Mouse (Mus musculus): Measurements from ENCODE around the gene Ift172. TPM values are rescaled to one million over a fixed set of nuclear protein-coding genes. Genes with fewer than 3 reads are reported as not detected.

Ift172 gene
- polyA plus RNA-seq, 1 experiment: 41.2 TPM

DNA sequence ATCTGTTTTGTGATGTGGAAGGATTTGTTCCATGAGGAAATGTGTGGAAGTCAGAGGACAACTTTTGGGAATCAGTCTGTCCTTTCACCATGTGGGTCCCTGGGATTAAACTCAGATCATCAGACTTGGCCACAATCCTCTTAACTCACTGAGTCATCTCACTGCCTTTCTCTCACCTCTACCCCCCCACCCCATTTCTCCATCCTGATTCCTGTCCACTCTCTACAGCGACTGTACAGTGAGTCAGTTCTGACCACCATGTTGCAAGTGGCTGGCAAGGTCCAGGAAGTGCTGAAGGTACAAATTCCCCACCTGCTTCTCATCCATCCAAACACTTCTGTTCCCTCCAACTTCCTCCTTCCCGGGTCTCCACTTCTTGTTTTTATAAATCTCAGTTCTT is 7.6 kb upstream of the Ift172 start:
- no peak overlapping the region for H3K27ac ChIP-seq (ENCODE audit: control insufficient read depth, insufficient read depth, low read depth, low read length, poor library complexity)
- 9% methylated on average over 2 of the region's 2 CpGs for WGBS
- H3K4me1 ChIP-seq (ENCODE audit: control insufficient read depth, insufficient read depth, low read length): no peaks in the 10 kb centered on the region

DNA sequence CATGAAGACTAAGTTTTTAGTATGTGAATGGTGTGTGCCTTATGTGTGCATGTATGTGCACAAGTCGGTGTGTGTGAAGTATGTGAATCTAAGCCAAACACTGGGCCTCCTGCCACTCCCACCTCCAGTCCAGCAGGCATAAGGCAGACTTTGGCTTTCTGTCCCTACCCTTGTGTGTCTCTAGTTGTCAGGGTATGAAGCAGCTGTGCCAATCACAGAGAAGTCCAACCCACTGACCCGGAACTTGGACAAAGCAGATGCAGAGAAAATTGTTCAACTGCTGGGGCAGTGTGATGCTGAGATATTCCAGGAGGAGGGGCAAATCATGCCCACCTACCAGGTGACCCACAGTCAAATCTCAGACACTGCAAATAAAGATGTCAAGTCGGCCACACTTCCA is 7.1 kb upstream of the Ift172 start:
- no peak for TF ChIP-seq CTCF (IDR thresholded peaks at IDR 0.05; ENCODE audit: control insufficient read depth, insufficient read depth, low read length)
- no peak for TF ChIP-seq POLR2A (IDR thresholded peaks at IDR 0.05; ENCODE audit: borderline replicate concordance, control insufficient read depth, low read depth, low read length)
- WGBS: 62% methylated on average over 3 of the region's 3 CpGs
- Histone ChIP-seq H3K27ac (ENCODE audit: control insufficient read depth, insufficient read depth, low read depth, low read length, poor library complexity) (no peak overlapping the region), H3K4me3 (replicated peaks; ENCODE audit: control insufficient read depth, low read depth, low read length) (no peak overlapping the region), H3K4me1 (ENCODE audit: control insufficient read depth, insufficient read depth, low read length) (no peaks in the 10 kb centered on the region)

More for the DNA sequence above, 7.6 kb upstream of the Ift172 start:
- no peak overlapping the region for H3K4me3 ChIP-seq (replicated peaks; ENCODE audit: control insufficient read depth, low read depth, low read length)
- TF ChIP-seq POLR2A (IDR thresholded peaks at IDR 0.05; ENCODE audit: borderline replicate concordance, control insufficient read depth, low read depth, low read length): no peak
- TF ChIP-seq CTCF (IDR thresholded peaks at IDR 0.05; ENCODE audit: control insufficient read depth, insufficient read depth, low read length): no peak

DNA sequence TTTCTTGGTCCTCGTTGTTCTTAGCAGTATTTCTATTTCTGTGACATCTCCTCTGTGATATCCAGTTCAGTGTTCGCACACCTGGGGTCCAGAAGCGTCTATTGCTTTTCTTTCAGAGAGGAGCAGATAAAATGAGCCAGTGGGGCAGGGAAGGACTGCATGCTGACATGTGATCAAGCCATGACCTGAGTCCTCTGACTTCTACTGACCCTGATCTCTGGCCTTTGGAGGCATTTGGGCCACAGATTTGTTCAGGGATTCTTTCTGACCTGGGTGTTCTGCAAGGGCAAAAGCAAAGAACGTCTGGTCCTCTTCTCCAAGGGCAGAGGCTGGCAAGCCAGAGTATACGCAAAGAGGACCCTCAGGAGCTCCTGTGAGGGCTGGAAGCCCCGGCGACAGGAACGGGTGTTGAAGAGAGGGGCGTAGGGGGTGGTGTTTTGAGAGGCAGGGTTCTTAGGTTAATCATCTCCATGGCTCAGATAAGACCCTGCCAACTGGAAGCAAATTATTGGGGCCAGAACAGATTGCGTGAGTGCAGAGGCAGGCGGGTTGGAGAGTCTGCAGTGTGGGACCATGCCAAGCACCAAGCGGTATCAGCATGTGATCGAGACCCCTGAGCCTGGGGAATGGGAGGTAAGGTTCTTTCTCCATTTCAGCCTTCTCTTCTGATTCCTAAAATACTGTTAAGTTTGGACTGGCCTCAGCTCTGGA is 6.3 kb upstream of the Ift172 start, which contains the start of gene Gckr:
Gckr (plus strand) TSS at position 397 of the 711 bp plus-strand sequence.
- 74% methylated on average over 13 of the region's 13 CpGs for WGBS
- TF ChIP-seq POLR2A (IDR thresholded peaks at IDR 0.05; ENCODE audit: borderline replicate concordance, control insufficient read depth, low read depth, low read length) (no peak), CTCF (IDR thresholded peaks at IDR 0.05; ENCODE audit: control insufficient read depth, insufficient read depth, low read length) (no peak)
- Histone ChIP-seq H3K27ac (ENCODE audit: control insufficient read depth, insufficient read depth, low read depth, low read length, poor library complexity) (no peak within 1 kb of the TSS), H3K4me3 (replicated peaks; ENCODE audit: control insufficient read depth, low read depth, low read length) (no peak within 1 kb of the TSS), H3K4me1 (ENCODE audit: control insufficient read depth, insufficient read depth, low read length) (no peaks in the 10 kb centered on the region)

DNA sequence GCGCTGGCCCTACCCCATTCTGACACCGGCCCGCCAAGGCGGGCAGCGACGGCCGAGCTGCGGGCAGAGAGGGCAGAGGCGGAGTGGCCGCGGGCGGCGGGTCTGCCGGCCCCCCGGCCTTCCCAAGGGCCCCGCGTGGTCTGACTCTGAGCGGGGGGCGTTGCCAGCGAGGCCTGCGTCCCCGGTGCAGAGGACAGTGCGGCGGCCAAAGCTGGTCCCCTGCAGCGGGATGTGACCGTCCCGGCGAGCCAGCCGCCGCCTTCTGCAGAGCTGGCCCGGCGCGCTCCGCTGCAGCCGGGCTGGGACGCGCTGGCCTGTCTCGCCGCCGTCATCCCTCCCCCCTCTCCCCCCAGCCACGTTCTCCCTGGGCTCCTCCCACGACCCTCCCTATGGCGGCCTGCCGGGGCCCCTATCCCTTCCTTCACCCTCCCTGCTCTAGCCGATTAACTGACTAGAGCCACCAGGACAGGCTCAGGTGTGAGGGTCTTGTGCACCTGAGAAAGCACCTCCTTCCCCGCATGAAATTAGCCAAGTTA is 4.8 kb upstream of the Ift172 start, which contains the start of gene Fndc4:
Fndc4 (minus strand) TSS at position 475 of the 536 bp plus-strand sequence.
- TF ChIP-seq POLR2A (IDR thresholded peaks at IDR 0.05; ENCODE audit: borderline replicate concordance, control insufficient read depth, low read depth, low read length) (no peak), CTCF (IDR thresholded peaks at IDR 0.05; ENCODE audit: control insufficient read depth, insufficient read depth, low read length) (no peak)
- H3K27ac ChIP-seq (ENCODE audit: control insufficient read depth, insufficient read depth, low read depth, low read length, poor library complexity): no peak within 1 kb of the TSS
- no peaks in the 10 kb centered on the region for H3K4me1 ChIP-seq (ENCODE audit: control insufficient read depth, insufficient read depth, low read length)
- 0% methylated on average over 45 of the region's 46 CpGs for WGBS
- H3K4me3 ChIP-seq (replicated peaks; ENCODE audit: control insufficient read depth, low read depth, low read length): no peak within 1 kb of the TSS

DNA sequence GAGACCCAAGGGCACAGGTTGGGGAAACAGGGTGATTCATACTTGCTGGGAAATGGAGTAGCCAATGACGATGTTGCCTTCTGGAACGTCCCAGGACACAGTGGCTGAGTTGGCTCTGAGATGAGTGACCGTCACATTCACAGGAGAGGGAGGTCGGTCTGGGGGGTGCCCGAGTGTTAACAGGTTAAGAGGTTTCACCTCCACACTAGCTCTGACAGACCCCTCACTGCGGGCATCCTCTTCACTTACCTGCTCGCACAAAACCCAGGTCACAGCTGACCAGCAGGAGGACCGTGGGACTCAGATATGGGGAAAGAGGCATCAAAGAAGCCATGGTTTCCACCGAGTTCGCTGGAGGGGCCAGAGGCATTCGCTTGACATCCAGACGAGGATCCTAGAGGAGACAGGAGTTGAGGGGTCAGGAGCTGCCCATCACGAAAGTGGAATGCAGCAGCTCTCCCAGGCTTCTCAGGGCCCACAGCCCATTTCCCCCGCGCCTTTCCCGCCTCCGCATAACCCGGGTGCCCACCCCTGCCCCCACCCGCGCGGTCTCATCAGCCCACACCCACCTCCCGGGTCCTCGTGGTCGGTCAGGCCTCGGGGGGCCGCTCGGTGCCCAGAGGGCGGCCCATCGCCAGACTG is 4.2 kb upstream of the Ift172 start:
- TF ChIP-seq CTCF (IDR thresholded peaks at IDR 0.05; ENCODE audit: control insufficient read depth, insufficient read depth, low read length) (no peak), POLR2A (IDR thresholded peaks at IDR 0.05; ENCODE audit: borderline replicate concordance, control insufficient read depth, low read depth, low read length) (no peak)
- Histone ChIP-seq H3K4me3 (replicated peaks; ENCODE audit: control insufficient read depth, low read depth, low read length) (no peak overlapping the region), H3K27ac (ENCODE audit: control insufficient read depth, insufficient read depth, low read depth, low read length, poor library complexity) (no peak overlapping the region), H3K4me1 (ENCODE audit: control insufficient read depth, insufficient read depth, low read length) (no peaks in the 10 kb centered on the region; the same call in 1 of the 2 replicates)
- 23% methylated on average over 29 of the region's 29 CpGs for WGBS

DNA sequence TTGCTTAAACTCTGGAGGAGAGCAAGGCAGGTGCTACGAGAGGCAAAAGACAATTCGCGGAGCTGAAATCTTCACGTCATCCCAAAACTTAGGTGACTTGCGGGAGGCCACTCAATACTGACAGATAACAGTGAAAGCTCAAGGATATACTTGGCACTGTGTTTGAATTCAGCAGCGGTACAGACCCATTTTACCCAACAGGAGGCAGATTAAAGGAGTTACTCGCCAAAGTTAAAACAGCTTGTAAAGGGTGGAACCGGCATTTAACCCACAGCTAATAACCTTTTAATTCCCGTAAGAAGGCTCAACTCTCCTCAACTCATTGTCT is 409 bp upstream of the Ift172 start:
- WGBS: 6% methylated on average over 9 of the region's 9 CpGs
- Histone ChIP-seq H3K4me3 (replicated peaks; ENCODE audit: control insufficient read depth, low read depth, low read length) (peak overlapping the region; percentile 69), H3K27ac (ENCODE audit: control insufficient read depth, insufficient read depth, low read depth, low read length, poor library complexity) (peak overlapping the region; percentile 69), H3K4me1 (ENCODE audit: control insufficient read depth, insufficient read depth, low read length) (peaks cover 4% of the 10 kb centered on the region; the same call in 1 of the 2 replicates)
- no peak for TF ChIP-seq CTCF (IDR thresholded peaks at IDR 0.05; ENCODE audit: control insufficient read depth, insufficient read depth, low read length)
- no peak for TF ChIP-seq POLR2A (IDR thresholded peaks at IDR 0.05; ENCODE audit: borderline replicate concordance, control insufficient read depth, low read depth, low read length)

DNA sequence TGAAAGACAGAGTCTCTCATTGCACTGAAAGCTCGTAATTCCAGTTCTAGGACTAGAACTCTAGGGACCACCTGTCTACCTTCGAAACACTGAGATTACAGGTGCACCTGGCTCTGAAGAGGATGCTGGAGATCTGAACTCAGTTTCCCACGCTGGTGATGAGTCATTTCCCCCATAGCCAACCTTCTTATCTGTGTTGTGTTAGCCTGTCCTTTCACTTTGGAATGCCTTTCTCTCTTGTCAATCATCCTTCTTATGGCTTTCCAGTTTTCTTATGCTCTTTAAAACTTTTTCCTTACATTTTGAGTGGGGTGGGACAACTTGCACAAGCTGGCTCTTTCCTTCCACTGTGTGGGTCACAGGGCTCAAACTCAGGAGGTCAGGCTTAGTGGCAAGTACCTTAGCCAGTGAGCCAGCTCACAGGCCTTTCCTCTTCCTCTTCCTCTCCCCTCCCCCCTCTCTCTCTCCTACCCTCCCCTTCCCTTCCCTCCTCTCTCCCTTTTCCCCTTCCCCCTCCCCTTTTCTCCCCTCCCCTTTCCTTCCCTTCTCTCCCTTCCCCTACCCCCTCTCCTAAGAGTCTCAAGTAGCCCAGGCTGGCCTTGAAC is 1.2 kb downstream of the Ift172 start:
- Histone ChIP-seq H3K4me3 (replicated peaks; ENCODE audit: control insufficient read depth, low read depth, low read length) (no peak overlapping the region), H3K27ac (ENCODE audit: control insufficient read depth, insufficient read depth, low read depth, low read length, poor library complexity) (peak overlapping the region; percentile 9; the same call in 1 of the 2 replicates), H3K4me1 (ENCODE audit: control insufficient read depth, insufficient read depth, low read length) (peaks cover 4% of the 10 kb centered on the region; the same call in 1 of the 2 replicates)
- WGBS: 56% methylated on average over 3 of the region's 3 CpGs
- TF ChIP-seq CTCF (IDR thresholded peaks at IDR 0.05; ENCODE audit: control insufficient read depth, insufficient read depth, low read length) (no peak), POLR2A (IDR thresholded peaks at IDR 0.05; ENCODE audit: borderline replicate concordance, control insufficient read depth, low read depth, low read length) (no peak)

DNA sequence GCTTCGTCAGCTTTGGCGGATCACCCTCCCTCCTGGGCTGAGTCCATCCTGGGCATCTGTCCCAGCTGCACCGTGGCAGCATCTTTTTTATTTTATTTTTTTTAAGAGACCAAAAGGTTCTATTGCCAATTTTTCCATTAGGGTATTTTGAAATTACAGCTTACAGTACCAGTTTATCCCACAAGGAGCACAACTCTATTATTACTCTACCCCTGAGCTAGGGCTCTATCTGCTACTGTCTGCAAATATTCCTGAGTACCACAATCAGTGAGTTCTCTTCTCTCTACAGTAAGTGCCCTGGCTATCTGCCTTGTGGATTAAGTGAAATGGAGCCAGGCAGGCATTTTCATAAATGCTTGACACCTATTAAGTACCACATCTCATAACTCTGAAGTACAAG is 2.3 kb downstream of the Ift172 start:
- Histone ChIP-seq H3K4me3 (replicated peaks; ENCODE audit: control insufficient read depth, low read depth, low read length) (no peak overlapping the region), H3K27ac (ENCODE audit: control insufficient read depth, insufficient read depth, low read depth, low read length, poor library complexity) (peak overlapping the region; percentile 17), H3K4me1 (ENCODE audit: control insufficient read depth, insufficient read depth, low read length) (peaks cover 4% of the 10 kb centered on the region; the same call in 1 of the 2 replicates)
- TF ChIP-seq CTCF (IDR thresholded peaks at IDR 0.05; ENCODE audit: control insufficient read depth, insufficient read depth, low read length) (no peak), POLR2A (IDR thresholded peaks at IDR 0.05; ENCODE audit: borderline replicate concordance, control insufficient read depth, low read depth, low read length) (no peak)
- 46% methylated on average over 3 of the region's 3 CpGs for WGBS
